Mouse (Mus musculus): ENCODE results near the gene Hand2.

DNA sequence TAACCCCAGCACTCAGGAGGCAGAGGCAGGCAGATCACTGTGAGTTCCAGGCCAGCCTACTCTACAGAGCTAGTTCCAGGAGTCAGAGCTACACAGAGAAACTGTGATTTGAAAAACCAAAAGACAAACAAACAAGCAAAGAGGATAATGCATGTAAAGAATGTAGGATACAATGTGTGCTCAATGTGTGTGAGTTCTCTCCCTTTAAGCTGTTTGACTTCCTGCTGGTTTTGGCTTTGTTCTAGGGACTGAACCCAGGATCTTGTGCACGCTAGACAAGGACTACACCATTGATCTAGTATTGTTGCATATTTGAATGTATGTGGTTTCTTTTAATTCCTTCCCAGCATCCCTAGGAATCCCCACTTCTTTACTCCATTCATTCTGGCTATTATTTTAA lies 14.3 kb upstream of the Hand2 start:
- TF ChIP-seq POLR2A (IDR thresholded peaks at IDR 0.05; ENCODE audit: borderline replicate concordance, extremely low read depth, insufficient read depth, insufficient read length, poor library complexity, severe bottlenecking), result no peak
- no peak for TF ChIP-seq CTCF (IDR thresholded peaks at IDR 0.05; ENCODE audit: borderline replicate concordance, extremely low read depth, insufficient read depth, insufficient read length)
